Mouse (Mus musculus): ENCODE results near the gene Stab2.

Gene Stab2

GRCm38 (mm10) chr10:86891066-86891465 lies 116.8 kb downstream of the Stab2 start:
- CTCF ChIA-PET, result no interaction called here

GRCm38 (mm10) chr10:86890166-86890930 lies 117.5 kb downstream of the Stab2 start:
- CTCF ChIA-PET, result no interaction called here

GRCm38 (mm10) chr10:86889440-86889839 lies 118.4 kb downstream of the Stab2 start:
- CTCF ChIA-PET, result no interaction called here

GRCm38 (mm10) chr10:86886434-86886833 lies 121.4 kb downstream of the Stab2 start:
- CTCF ChIA-PET, result no interaction called here

- CTCF ChIA-PET, result no interaction called here
Measured at GRCm38 (mm10) chr10:86881448-86881847, 126.4 kb downstream of the Stab2 start.

DNA sequence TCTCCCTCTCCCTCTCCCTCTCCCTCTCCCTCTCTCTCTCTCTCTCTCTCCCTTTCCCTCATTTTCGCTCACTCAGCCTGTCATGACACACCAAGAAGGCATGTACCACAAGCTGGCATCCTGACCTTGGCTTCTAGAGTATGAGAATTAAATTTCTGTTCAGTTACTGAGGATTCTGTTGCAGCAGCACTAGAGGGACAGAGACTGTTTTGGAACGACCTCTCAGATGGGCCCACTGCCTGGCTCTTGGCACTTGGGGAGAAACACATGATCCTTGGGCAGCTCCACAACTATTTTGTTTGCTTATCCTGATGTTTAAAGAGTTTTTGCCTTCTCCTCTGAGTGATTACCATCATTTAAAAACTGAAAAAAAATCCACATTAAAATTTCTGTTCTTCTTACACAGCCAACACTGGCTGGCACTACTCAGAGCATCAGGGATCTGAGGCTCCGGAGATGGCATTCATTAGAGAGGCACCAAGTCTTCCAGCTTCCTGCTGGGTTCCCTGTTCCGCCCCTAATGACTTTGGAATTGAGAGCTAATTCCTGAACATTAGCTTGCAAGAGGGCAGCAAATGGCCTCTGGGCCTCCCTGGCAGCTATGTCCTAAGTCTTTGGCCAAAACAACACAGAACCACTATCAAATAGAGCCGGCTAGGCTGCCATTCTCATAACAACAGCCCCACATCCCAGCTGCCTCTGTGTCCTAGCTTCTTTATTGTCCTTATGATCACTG lies 127.6 kb downstream of the Stab2 start:
- CTCF ChIA-PET, result no interaction called here

GRCm38 (mm10) chr10:86878721-86879120 lies 129.1 kb downstream of the Stab2 start:
- CTCF ChIA-PET, result no interaction called here

GRCm38 (mm10) chr10:86872591-86872990 lies 135.2 kb downstream of the Stab2 start:
- CTCF ChIA-PET, result no interaction called here

- CTCF ChIA-PET, result no interaction called here
Measured at GRCm38 (mm10) chr10:86872121-86872520, 135.7 kb downstream of the Stab2 start.

DNA sequence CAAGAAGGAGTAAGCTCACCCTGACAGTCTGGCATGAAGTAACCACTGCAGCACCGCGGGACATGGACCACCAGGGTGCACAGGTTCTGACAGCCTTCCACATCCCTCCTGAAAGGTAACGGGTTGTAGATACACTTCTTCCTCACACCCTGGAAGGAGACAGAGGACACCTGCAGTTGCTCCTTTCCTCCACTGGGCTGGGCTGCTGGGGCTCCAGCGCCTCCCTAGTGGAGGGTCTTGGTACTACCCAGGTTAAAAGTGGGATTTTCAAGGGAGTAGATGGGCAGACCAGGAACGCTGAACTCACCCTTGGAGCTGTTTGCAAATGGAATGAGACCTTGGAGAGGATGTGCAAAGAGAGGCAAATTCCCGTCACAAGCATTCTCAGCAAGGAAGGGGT lies 144.4 kb downstream of the Stab2 start:
- CTCF ChIA-PET, result no interaction called here

DNA sequence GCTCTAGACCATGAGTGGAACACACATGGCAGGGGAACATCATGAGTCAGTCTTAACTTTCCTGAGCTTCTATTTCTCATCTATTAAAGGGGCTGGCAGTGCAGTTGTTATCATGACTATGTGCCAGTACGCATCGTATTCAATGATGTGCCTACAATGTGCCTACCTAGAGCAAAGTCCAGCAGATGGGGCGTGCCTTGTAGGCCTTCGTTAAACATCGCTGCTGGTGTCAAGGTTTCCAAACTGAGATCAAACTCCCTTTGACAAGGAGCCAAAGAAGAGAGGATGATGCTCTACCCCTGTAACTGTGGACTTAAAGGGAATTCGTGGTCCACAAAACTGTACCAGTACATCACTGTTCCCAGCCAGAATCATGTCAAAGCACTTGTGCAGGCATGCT lies 145.3 kb downstream of the Stab2 start:
- CTCF ChIA-PET, result no interaction called here

DNA sequence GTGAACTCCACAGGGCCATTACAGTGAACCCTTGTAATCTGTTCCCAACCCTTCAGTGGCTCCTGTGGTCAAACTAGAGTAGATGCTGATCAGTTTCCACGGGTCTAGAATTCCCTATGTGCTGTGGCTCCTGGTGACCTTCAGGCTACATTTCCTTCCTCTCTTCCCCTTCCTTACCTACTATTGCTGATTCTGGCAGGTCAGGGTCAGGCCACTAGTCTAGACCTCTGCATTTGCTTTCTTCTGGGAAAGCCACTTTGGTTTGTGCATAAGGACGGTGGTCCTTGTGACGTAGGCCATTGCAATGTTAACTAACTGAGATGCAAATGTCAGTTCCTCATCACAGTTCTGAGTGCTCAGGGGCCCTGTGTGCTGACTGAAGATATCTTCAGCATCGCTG lies 147.4 kb downstream of the Stab2 start:
- CTCF ChIA-PET, result no interaction called here

DNA sequence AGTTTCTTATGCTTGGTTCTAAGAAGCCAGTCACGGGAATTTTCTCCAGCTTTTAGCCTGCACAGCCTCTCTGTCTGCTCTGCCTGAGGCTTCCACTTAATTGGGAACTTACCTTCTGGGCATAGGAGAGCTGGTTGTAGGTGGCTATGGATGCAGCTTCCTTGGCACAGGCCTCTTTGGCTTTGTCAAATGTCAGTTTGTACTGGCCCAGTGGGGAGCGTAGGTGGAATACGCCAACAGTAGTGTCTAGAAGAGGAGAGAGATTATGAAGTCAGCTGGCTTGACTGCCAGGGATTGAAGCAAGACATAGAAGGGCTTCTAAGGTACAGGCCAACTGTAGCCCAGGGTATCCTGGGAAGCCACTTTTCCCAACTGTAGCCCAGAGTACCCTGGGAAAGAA lies 154.4 kb downstream of the Stab2 start:
- CTCF ChIA-PET, result no interaction called here

DNA sequence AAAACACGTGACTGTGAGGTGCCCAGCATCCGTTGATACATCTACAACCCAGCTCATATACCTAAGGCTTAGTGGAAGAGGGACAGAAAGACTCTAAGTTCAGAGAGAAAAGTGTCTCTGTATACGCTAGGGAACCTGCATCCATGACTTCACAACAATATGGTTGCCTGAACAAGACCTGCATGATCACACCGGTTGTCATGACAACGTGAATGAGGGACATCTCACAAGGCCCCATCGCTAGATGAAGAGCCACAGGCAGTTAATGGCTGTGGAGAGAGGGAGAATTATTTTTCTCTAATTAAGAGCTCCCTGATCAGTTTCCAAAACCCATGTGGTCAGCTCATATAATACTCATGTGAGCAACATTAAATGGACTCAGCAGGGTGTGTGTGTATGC lies 155.7 kb downstream of the Stab2 start:
- CTCF ChIA-PET, result no interaction called here

GRCm38 (mm10) chr10:86849508-86849907 lies 158.3 kb downstream of the Stab2 start:
- CTCF ChIA-PET, result no interaction called here

- CTCF ChIA-PET, result no interaction called here
Measured at GRCm38 (mm10) chr10:86849087-86849486, 158.7 kb downstream of the Stab2 start.

DNA sequence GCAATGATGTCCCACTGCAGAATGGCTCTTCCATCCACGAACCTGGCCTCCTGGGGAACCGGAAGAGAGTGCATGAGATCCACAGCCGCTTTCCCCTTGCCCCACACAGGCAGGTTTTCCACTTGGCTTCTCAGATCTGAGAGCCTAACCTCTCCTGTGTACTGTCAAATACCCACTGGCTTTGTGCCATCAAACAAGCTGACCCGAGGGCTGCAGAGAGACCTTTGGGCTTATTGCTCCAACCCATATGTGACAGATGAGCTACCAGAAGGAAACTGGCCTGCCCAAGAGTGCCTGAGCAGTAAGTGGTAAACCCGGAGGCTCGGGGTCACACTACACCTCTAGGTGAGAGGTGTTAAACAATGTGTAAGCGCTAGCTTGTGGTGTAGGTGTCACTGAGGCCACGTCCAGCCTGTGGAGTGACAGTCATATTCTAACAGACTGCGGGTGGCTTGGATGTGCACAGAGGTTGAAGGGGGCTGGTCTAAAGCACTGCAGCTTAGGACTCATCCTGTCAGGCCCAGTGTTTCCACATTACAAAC lies 160.8 kb downstream of the Stab2 start:
- CTCF ChIA-PET, result interaction anchor here (0.7 kb wide), 1 partner anchor 13 kb away, joined by 3 read pairs; no protein-coding TSS in a partner anchor

DNA sequence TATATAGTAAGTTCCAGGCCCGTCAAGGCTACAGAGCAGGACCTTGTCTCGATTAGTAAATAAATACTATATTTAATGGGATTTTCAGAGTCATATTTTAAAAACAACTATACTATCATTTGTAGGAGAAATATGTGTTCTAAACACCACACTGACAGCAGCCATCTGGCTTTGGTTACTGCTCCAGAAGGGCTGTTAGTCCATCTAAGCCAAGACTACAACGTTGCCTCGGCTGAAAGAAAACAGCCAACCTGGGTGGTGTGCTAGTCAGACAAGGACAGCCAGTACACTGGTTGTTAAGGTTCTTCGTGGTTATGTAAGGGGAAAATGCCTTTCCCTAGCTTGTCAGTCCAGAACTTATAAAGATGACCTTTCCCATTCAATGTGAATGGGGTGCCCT lies 165.2 kb downstream of the Stab2 start:
- CTCF ChIA-PET, result no interaction called here

GRCm38 (mm10) chr10:86838827-86839226 lies 169.0 kb downstream of the Stab2 start:
- CTCF ChIA-PET, result no interaction called here

DNA sequence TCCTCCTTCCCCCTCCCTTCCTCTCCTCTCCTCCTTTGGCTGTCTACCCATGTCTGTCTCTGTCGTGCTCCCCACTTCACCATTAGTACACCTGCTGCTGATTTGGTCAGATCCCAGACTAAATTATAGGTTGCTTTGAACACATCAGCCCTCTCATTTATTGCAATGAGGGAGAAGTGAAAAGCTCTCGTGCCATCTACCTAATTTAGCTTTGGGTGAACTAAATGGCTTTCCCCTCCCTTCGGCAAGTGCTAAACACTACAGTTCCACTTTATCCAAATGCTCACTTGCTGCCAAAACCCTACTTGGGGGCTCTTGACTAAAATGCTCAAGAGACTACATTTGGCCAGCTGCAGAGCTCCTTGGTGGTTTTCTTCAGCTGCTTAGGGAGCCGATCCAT lies 171.0 kb downstream of the Stab2 start:
- CTCF ChIA-PET, result no interaction called here

- CTCF ChIA-PET, result no interaction called here
Measured at GRCm38 (mm10) chr10:86829515-86829914, 178.3 kb downstream of the Stab2 start.

GRCm38 (mm10) chr10:86828221-86829135 lies 179.3 kb downstream of the Stab2 start:
- CTCF ChIA-PET, result no interaction called here

Measured in spleen, embryonic (tissue).